Mouse (Mus musculus) left cerebral cortex, postnatal 14 days (tissue): ENCODE data around the gene Rtn2. TPM values are rescaled to one million over a fixed set of nuclear protein-coding genes. Genes with fewer than 3 reads are reported as not detected.

Experiments used
- DNase-seq, 2 experiments: peaks; one replicate each; pipeline ENCODE4 v3.0.0; 2021 to 2022; ENCODE audit warnings: low spot score in 2 of 2, mixed read lengths in 1 of 2
- intact Hi-C: fragments of 180-260 bp; cut with DNase I; formaldehyde crosslinking; loops from one replicate; pipeline ENCODE4 v1.15.1; 2025
- total RNA-seq, 2 experiments: library from RNA; stranded (reverse); gene quantifications; 2 replicates each; pipeline ENCODE4 v1.2.3; 2021

Rtn2 gene
- total RNA-seq, 2 experiments from 2014 or later = 115 to 123 TPM

DNA sequence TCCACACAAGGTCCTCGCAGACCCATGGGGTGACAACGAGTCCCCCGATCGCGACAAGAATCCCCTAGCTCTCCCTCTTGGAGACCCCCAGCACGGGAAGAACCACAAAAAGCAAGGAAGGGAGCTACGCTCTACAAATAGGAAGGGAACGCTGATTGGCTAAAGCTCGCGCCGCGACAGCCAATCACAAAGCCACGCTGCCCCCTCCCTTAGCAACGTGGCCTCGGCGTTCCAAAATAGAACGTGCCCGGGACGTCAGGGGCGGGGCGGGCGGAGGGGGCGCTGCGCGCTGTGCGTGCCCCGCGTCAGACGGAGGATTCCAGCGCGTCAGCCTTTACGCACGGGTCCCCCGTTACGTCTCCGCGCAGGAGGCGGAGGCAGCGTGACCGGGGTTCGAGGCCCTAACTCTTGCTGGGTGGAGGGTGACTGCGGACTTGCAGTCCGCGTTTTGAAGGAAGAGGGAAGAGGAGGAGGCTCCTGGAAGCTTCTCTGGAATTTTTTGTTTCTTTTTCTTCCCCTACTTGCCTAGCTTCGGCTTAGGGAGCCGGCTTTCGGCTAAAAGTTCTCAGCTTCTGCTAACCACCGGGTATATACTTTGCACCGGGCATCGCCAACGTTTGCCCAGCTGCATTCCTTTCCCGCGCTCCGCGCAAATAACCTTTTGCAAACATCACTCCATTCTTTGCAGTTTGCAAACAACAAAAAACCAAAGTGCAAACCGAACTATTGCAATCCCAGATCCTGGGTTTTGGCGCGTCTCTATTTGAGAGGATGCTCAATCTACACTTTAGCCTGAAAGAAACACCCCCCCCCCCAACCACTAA, 26.2 kb downstream of the Rtn2 start:
- peak; percentile 96 to 97 for DNase-seq
- intact Hi-C loops = no loop called here

GRCm38 (mm10) chr7:19309278-19309883, 27.0 kb downstream of the Rtn2 start:
- intact Hi-C loops = no loop called here
- no peak for DNase-seq

DNA sequence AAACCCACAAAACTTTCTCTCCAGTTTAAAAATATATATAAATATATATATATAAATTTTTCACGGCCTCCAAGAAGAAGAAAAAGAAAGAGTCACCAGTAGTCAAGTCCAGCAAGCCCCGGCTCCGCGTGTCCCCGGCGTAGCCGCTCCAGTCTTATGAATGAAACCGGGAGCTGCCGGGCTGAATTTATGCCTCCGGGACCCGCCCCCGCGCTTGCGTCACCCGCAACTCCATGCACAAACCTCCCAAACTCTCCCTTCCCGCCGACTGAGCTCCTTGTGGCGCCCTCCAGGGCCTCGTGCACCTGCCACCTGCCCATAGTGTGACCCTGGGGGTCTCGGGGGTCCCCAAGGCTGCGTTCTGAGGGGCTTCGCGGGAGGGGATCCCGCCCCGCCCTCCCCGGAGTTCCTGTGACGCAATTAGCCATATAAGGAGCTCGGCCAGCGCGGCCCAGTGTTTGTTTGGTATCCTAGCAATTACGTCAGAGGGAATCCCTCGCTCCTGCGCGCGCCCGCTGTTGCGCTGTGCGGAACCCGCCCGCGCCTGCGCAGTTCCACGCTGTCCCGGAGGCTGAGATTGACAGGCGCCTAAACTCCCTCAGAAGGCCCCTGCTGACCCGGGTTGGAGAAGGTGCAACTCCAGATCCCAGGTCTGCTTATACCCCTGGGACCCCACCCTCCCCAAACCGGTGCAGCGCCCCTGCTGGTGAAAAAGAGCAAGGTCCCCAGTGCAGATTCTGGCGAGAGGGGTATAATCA, 27.6 kb downstream of the Rtn2 start, which contains the start of gene Fosb:
Fosb (minus strand) TSS at position 168 of the 758 bp plus-strand sequence.
- intact Hi-C loops = no loop called here
- peak; percentile 97 for DNase-seq

DNA sequence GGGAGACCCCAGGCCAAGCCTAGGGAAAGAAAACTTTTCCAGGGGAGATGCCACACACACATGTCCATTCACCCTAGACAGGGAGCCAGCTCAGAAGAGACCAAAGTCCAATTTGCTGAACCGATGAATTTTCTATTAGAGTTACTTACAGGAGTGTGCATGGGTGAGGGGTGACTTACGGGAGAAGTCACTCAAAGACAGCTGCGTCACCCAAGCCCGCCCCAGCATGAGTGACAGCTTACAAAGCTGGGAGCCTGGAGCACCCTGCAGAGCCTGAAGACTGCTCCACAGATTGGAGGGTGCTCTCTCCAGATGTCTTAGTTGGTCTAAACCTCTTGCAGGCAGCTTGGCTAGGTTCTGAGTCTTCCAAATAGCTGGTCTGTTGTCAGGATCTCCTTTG, 29.6 kb downstream of the Rtn2 start:
- no peak for DNase-seq
- intact Hi-C loops = no loop called here

- intact Hi-C loops = no loop called here
- DNase-seq = no peak
Measured at GRCm38 (mm10) chr7:19314033-19314432, 31.6 kb downstream of the Rtn2 start.

DNA sequence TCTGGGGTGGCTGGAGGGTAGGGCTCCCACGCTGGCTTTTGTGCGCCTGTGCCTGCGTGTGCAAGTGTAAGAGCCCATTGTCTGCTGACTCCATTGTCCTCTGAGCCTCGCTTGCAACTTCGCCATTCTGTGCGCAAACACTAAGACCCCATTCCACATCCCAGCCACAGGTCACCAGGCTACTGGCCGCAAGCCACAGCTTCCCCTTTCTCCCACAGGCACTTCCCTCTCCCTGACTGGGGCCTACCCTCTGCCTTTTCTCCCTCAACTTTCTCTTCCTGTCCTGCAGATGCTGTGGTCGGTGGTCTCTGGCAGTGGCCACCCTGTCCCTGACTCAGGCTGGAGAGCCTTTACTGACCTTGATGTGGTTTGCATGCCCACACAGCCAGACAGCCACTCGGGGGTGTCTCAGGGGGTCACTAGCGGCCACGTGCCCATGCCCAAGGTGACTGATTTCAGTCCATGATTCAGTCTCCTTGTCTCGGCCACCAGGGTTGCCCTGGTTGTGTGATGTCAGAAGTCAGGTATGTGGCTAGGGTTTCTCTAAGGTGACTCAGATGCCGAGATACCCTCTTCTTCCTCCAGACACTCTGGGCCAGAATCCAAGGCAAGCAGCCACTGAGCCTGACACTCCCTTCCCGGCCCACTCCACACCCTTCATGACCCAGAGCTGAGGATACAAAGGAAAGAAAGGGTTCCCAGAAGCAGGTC, 34.2 kb downstream of the Rtn2 start:
- no peak for DNase-seq
- intact Hi-C loops = no loop called here

DNA sequence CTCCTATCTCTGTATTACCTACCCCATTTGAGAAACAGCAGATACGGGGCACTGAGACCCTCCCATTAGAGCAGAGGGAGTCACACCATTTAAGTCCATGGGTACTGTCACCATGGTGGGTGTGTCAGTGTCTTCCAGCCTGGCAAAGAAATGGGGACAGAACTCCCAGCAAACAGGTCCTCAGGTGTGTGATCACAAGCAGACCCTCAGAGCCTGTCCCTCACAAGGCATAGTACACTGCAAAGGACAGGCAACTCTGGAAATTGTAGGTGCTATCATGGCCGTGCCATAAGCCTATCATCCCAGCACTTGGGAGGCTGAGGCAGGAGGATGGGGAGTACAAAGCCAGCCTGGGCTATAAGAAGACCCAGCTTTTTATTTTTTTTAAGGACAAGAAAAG, 35.8 kb downstream of the Rtn2 start:
- DNase-seq = no peak

DNA sequence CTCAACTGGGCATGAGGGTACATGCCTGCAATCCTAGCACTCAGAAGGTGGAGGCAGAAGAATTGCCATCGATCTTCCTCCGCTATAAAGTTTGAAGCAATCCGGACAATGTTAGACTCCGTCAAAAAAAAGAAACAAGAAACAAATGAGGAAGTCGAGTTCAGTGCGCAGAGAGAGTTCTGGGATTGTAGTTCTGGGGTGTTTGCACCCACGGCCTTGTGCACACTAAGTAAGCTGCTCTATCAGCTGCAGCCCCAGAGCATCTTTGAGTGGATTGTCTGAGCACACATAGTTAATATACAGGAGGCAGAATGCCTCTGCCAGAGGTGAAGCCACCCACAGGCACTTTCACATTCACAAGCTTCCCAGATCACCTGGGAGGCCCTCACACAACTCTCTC, 36.3 kb downstream of the Rtn2 start:
- intact Hi-C loops = no loop called here
- DNase-seq = no peak

More for the DNA sequence above, 35.8 kb downstream of the Rtn2 start:
- intact Hi-C loops = no loop called here

- intact Hi-C loops = no loop called here
- peak in 1 of 2 experiments; percentile 43 for DNase-seq
Measured at GRCm38 (mm10) chr7:19319458-19319857, 37.0 kb downstream of the Rtn2 start.

- DNase-seq = peak; percentile 95 to 97
- intact Hi-C loops = no loop called here
Measured at GRCm38 (mm10) chr7:19319906-19320305, 37.5 kb downstream of the Rtn2 start.

- intact Hi-C loops = no loop called here
- no peak for DNase-seq
Measured at GRCm38 (mm10) chr7:19320637-19321036, 38.2 kb downstream of the Rtn2 start.

DNA sequence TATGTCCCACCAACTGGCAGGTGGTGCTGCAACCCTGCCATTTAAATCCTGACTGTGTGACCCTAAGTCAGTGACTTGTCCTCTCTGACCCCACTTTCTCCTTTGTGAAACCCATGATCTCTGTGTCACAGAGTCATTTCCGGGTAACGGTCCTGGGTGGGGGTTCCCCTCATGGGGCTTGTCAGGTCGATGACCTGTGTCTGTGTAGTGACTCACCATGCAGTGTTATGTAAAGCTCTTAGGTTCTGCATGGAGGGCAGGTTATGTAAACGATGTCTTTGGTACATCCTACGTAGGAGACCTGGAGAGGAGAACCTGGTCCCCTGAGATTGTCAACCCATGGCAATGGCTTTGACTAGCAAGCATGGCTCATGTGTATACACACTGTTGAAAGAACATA, 39.0 kb downstream of the Rtn2 start:
- intact Hi-C loops = no loop called here
- DNase-seq = no peak

GRCm38 (mm10) chr7:19322489-19322888, 40.1 kb downstream of the Rtn2 start:
- intact Hi-C loops = no loop called here
- DNase-seq = no peak

- DNase-seq = no peak
- intact Hi-C loops = no loop called here
Measured at GRCm38 (mm10) chr7:19324221-19324620, 41.8 kb downstream of the Rtn2 start.

GRCm38 (mm10) chr7:19325262-19326199, 43.1 kb downstream of the Rtn2 start:
- intact Hi-C loops = no loop called here

DNA sequence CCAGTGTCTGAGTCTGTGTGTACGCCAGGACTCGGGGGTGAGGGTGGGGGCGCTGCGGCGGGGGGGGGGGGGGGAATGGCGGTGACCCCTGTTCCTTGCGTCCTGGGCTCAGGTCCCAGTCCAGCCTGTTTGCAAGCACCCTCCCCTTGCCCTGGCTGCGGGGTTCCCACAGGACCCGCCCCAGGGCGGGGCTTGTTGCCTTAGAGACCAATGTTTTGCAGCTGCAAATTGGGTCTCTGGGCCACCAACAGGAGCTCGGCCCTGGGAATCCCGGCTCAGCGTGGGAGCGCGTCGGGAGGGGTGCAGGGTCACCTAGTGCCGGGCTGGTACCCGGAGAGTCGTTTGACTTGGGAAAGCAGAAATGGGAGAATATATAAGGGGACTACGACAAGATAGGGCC, 43.9 kb downstream of the Rtn2 start:
- DNase-seq = peak; percentile 68 to 72
- intact Hi-C loops = no loop called here

More at GRCm38 (mm10) chr7:19325262-19326199, 43.1 kb downstream of the Rtn2 start:
- no peak for DNase-seq

GRCm38 (mm10) chr7:19327128-19327527, 44.7 kb downstream of the Rtn2 start:
- peak; percentile 85 for DNase-seq
- intact Hi-C loops = no loop called here

DNA sequence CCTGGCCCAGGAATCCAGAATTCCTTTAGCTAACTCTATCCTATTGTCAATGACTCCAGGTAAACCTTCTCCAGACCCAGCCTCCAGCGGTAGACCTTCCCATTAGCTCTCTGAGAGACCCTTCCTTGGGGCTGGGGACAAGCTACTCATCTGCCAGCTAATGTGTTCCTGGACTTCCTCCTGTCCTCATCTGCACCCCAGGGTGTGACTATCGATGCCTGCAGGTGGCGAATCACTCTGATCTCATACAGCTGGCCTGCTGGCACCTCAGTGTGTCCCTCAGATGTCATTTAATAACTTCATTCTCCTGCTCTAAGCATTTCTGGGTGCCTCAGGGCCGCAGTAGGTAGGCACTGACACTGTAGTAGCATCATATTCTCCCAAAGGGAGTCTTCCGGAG, 45.4 kb downstream of the Rtn2 start:
- intact Hi-C loops = no loop called here
- no peak for DNase-seq

DNA sequence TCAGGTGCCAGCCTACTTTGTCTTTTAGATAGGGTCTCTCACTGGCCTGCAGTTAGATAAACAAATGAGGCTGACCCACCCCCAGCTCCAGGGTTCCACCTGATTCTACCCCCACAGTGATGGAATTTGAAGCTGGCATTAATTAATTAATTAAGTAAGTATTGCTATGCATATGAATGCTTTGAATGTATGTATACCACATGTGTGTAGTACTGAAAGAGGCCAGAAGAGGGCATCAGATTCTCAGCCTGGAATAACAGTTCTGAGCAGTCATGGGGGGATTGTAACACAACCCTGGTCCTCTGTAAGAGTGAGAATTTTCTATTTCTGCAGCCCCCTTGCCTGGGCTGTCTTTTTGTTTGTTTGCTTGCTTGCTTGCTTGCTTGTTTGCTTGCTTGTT, 46.0 kb downstream of the Rtn2 start:
- DNase-seq = no peak
- intact Hi-C loops = no loop called here
